Mouse (Mus musculus) hindbrain, embryonic 14.5 days (tissue): ENCODE results near the gene Osbpl6. TPM values are rescaled to one million over a fixed set of nuclear protein-coding genes. Genes with fewer than 3 reads are reported as not detected.

Experiments used
- ATAC-seq: fragments of 200-750 bp; cut with Nextera tagmentation; 2 replicates; pipeline ENCODE4 v1.8.0; 2017; ENCODE audit warnings: moderate number of reproducible peaks, mild to moderate bottlenecking, moderate TSS enrichment, moderate library complexity; ENCODE audit not compliant: low FRiP score
- DNase-seq: peaks from one replicate; pipeline ENCODE4 v3.0.0-alpha.2; 2015; ENCODE audit warnings: low spot score
- H3K27ac ChIP-seq: fragments of 300-500 bp; sonication (generic); 2 replicates; pipeline ENCODE4 v1.5.1; 2014; ENCODE audit warnings: mild to moderate bottlenecking, moderate library complexity
- H3K27me3 ChIP-seq: fragments of 300-500 bp; sonication (generic); 2 replicates; pipeline ENCODE4 v1.6.1; 2014; ENCODE audit warnings: mild to moderate bottlenecking, low read length, mixed read lengths; ENCODE audit not compliant: control insufficient read depth, insufficient read depth
- H3K36me3 ChIP-seq: fragments of 300-500 bp; sonication (generic); replicated peaks from 2 replicates; pipeline ENCODE4 v1.6.1; 2014; ENCODE audit not compliant: control insufficient read depth, insufficient read depth
- H3K4me1 ChIP-seq: fragments of 300-500 bp; sonication (generic); replicated peaks from 2 replicates; pipeline ENCODE4 v1.6.1; 2014; ENCODE audit warnings: antibody characterized with exemption, low read length, mixed read lengths; ENCODE audit not compliant: control insufficient read depth, insufficient read depth
- H3K4me2 ChIP-seq: fragments of 300-500 bp; sonication (generic); replicated peaks from 2 replicates; pipeline ENCODE4 v1.6.1; 2014; ENCODE audit warnings: mild to moderate bottlenecking, moderate library complexity
- H3K4me3 ChIP-seq: fragments of 300-500 bp; sonication (generic); replicated peaks from 2 replicates; pipeline ENCODE4 v1.5.1; 2014; ENCODE audit warnings: mild to moderate bottlenecking, low read length
- H3K9ac ChIP-seq: fragments of 300-500 bp; sonication (generic); 2 replicates; pipeline ENCODE4 v1.6.1; 2014
- H3K9me3 ChIP-seq: fragments of 300-500 bp; sonication (generic); 2 replicates; pipeline ENCODE4 v1.6.1; 2016; ENCODE audit warnings: low read length; ENCODE audit not compliant: control insufficient read depth
- WGBS: fragments of 180-500 bp; shearing (Covaris S2); extraction: QIAGEN DNeasy Blood & Tissue Kit; methylation state at CpG from one replicate; pipeline ENCODE4 v1.1.7; 2014; 5-methylcytosine and 5-hydroxymethylcytosine counted together
- polyA plus RNA-seq: library from polyadenylated mRNA; unstranded; fragments of >200 nt; fragmentation: Nextera tagmentation; extraction: Ambion mirVana; gene quantifications from 2 replicates; pipeline ENCODE4 v1.2.1, GENCODE M21; 2014

Gene Osbpl6
- polyA plus RNA-seq, result 29.6 and 31.2 TPM in 2 replicates

- peak; percentile 84 for DNase-seq
- peak within 1 kb of the TSS; percentile 91 for H3K9ac ChIP-seq
- H3K27ac ChIP-seq, result peak within 1 kb of the TSS; percentile 92
- peak; percentile 95 for ATAC-seq
- under 1% methylated on average over 66 of the region's 89 CpGs for WGBS
- 0 out of 2 replicates have a peak, but pooled peaks cover 3% of the 10 kb centered on the region for H3K27me3 ChIP-seq
- 0 out of 2 replicates have a peak, but pooled peaks cover 12% of the 10 kb centered on the region for H3K4me1 ChIP-seq
- H3K9me3 ChIP-seq, result no peaks in the 10 kb centered on the region
- H3K4me2 ChIP-seq, result peak within 1 kb of the TSS; percentile 71
- H3K4me3 ChIP-seq, result peak within 1 kb of the TSS; percentile 75
- no peaks in the 10 kb centered on the region for H3K36me3 ChIP-seq
These were observed at the start of gene Osbpl6 for GRCm38 (mm10) chr2:76406151-76406936. TSS of gene Osbpl6 (plus strand) at chr2:76406508.

DNA sequence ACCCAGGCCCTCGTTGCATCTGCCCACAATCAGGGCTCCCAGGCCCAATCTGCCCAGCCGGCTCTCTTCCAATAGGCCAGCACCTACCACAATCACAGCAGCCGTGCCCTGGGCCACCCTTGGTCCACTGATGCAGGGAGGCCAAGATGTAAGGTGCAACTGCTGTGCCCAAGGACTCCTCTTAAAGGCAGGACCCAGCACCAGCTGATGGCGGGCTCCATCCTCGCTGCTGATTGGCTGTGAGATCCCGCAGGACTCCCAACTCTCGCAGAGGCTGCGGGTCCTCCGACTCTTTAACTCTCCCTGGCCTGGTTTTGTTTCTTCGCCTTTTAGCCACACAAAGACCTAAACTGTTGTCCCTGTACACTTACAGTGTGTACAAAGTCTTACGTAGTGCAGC, 46.1 kb upstream of the Osbpl6 start, which contains the start of gene Cyct:
Gene Cyct, minus strand, starts transcription at position 225 of the 400 bp plus-strand sequence.
- ATAC-seq, result no peak
- DNase-seq, result no peak

DNA sequence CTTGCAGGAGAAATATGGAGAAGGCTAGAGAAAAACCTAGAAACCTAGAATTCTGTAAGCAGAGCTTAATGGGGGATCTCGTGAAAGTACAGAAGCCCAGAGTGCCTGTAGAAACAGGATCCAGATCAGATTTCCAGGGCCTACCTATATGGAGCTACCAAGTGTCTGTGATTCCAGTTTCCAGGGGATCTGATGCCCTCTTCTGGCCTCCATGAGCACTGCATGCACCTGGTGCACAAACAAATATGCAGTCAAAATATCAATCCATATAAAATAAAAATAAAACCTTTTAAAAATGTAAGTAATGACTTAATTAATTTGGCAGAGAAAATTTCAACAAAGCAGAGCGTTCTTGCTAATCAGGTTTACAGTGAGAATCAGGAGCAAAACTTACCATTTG, 44.2 kb upstream of the Osbpl6 start:
- DNase-seq (no peak), ATAC-seq (no peak)
- no peak overlapping the region for H3K4me2 ChIP-seq
- H3K4me1 ChIP-seq, result no peaks in the 10 kb centered on the region
- 64% methylated on average over 2 of the region's 2 CpGs for WGBS
- H3K27me3 ChIP-seq, result no peaks in the 10 kb centered on the region
- no peaks in the 10 kb centered on the region for H3K9me3 ChIP-seq
- no peak overlapping the region for H3K9ac ChIP-seq
- H3K36me3 ChIP-seq, result no peaks in the 10 kb centered on the region
- H3K4me3 ChIP-seq, result no peak overlapping the region
- no peak overlapping the region for H3K27ac ChIP-seq

More for the DNA sequence above, 46.1 kb upstream of the Osbpl6 start, which contains the start of gene Cyct:
- Histone ChIP-seq H3K4me1 (no peaks in the 10 kb centered on the region), H3K9ac (no peak within 1 kb of the TSS), H3K4me2 (no peak within 1 kb of the TSS), H3K27ac (no peak within 1 kb of the TSS), H3K9me3 (no peaks in the 10 kb centered on the region), H3K27me3 (no peaks in the 10 kb centered on the region), H3K36me3 (no peaks in the 10 kb centered on the region), H3K4me3 (no peak within 1 kb of the TSS)
- 89% methylated on average over 11 of the region's 11 CpGs for WGBS

- no peak overlapping the region for H3K9ac ChIP-seq
- H3K36me3 ChIP-seq, result no peaks in the 10 kb centered on the region
- H3K9me3 ChIP-seq, result no peaks in the 10 kb centered on the region
- ATAC-seq, result no peak
- no peak for DNase-seq
- H3K27ac ChIP-seq, result no peak overlapping the region
- H3K4me3 ChIP-seq, result no peak overlapping the region
- H3K27me3 ChIP-seq, result no peaks in the 10 kb centered on the region
- peaks cover 4% of the 10 kb centered on the region for H3K4me1 ChIP-seq
- no peak overlapping the region for H3K4me2 ChIP-seq
- WGBS, result 84% methylated on average over 4 of the region's 4 CpGs
These were observed 40.5 kb upstream of the Osbpl6 start for GRCm38 (mm10) chr2:76365811-76366210.

DNA sequence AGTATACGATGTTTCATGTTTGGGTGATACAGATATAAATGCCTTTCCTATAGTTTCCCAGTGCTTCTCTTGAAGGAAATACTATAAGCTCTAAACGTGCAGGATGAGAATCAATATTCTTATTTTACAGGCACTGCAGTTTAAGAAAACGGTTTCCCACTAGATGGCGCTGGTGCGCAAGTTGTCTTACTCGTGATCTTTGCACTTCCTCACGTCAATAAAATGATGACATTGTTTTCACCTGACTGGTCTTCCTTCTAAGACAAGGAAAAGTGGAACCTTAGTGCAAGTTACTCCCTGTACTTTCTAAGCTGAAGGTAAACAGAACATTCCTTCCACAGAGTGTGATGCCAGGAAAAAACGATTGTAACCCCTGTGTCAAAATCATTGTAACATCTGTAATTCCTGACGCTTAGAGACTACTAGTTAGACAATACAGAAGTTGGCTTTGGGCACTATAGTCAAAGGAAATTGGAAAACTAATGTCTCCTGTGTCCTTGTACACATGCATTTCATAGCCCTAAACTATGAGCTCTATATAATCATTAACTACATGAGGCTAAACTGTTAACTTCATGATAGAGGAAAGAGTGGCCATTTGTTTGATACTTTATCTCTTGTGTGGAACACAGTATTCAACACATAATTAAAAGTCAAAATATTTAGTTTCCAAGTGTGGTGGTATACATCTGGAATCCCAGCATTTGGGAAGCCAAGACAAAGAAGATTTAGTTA, 39.0 kb upstream of the Osbpl6 start:
- H3K9me3 ChIP-seq, result no peaks in the 10 kb centered on the region
- H3K4me1 ChIP-seq, result peaks cover 10% of the 10 kb centered on the region
- H3K27me3 ChIP-seq, result no peaks in the 10 kb centered on the region
- DNase-seq (peak; percentile 95), ATAC-seq (no peak)
- H3K4me3 ChIP-seq, result no peak overlapping the region
- 19% methylated on average over 9 of the region's 9 CpGs for WGBS
- H3K27ac ChIP-seq, result no peak overlapping the region
- H3K4me2 ChIP-seq, result no peak overlapping the region
- H3K36me3 ChIP-seq, result peaks cover 7% of the 10 kb centered on the region
- H3K9ac ChIP-seq, result no peak overlapping the region

DNA sequence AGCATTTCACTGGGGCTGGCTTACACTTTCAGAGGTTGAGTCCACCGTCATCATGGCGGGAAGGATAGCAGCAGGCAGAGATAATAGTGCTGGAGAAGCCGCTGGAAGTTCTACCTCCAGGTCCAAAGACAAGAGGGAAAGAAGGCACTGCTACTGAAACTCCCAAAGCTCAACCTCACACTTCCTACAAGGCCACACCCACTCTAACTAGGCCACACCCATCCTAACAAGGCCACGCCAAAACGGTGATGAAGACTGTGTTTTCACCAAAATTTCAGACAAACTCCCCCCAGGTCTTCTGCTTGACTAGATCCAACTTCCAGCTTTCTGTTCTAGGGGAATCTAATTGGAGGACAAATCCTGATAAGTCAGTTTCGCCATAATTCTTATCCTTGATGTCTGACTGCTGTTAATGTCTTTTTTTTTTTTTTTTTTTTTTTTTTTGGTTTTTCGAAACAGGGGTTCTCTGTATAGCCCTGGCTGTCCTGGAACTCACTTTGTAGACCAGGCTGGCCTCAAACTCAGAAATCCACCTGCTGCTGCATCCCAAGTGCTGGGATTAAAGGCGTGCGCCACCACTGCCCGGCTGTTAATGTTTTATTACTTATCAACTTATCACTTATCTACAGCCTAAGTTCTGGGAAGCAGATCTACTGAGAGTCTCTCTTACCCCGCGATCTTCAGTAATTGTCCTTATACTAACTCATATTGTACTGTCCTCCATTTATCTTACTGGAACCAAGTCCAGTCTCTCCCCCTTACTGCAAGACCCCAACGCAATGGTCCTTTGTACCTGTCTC, 37.2 kb upstream of the Osbpl6 start:
- no peak overlapping the region for H3K4me2 ChIP-seq
- H3K9me3 ChIP-seq, result no peaks in the 10 kb centered on the region
- ATAC-seq, result no peak
- H3K4me1 ChIP-seq, result peaks cover 10% of the 10 kb centered on the region
- no peak overlapping the region for H3K27ac ChIP-seq
- no peak for DNase-seq
- H3K36me3 ChIP-seq, result peaks cover 23% of the 10 kb centered on the region
- 77% methylated on average over 13 of the region's 13 CpGs for WGBS
- H3K27me3 ChIP-seq, result no peaks in the 10 kb centered on the region
- H3K9ac ChIP-seq, result no peak overlapping the region
- H3K4me3 ChIP-seq, result no peak overlapping the region

GRCm38 (mm10) chr2:76369821-76370655, 36.3 kb upstream of the Osbpl6 start, which contains the start of gene Rbm45:
TSS of gene Rbm45 (plus strand) at chr2:76369984.
- Histone ChIP-seq H3K27ac (peak within 1 kb of the TSS; percentile 47; the same call in 1 of the 2 replicates), H3K36me3 (peaks cover 33% of the 10 kb centered on the region), H3K4me2 (peak within 1 kb of the TSS; percentile 83), H3K9me3 (no peaks in the 10 kb centered on the region), H3K4me1 (peaks cover 10% of the 10 kb centered on the region), H3K27me3 (no peaks in the 10 kb centered on the region), H3K9ac (peak within 1 kb of the TSS; percentile 83), H3K4me3 (peak within 1 kb of the TSS; percentile 80)
- WGBS, result 0% methylated on average over 61 of the region's 61 CpGs
- ATAC-seq, result peak; percentile 89
- peak; percentile 94 for DNase-seq

DNA sequence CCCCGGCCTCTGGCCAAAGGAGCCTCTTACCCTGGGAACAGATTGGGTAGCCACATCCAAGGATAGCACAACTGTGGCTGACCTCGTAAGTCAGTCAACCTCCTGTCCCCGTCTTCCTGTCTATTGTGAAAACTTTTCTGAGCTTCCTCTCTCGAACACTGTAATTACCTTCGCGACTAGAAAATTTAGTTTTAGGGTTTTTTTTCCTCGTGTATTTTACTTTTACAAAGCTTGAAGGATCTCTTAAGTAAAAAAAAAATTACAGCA, 35.7 kb upstream of the Osbpl6 start:
- WGBS, result 3% methylated on average over 7 of the region's 7 CpGs
- Histone ChIP-seq H3K4me3 (peak overlapping the region; percentile 80), H3K9me3 (no peaks in the 10 kb centered on the region), H3K4me2 (peak overlapping the region; percentile 83), H3K27me3 (no peaks in the 10 kb centered on the region), H3K9ac (peak overlapping the region; percentile 83), H3K36me3 (peaks cover 38% of the 10 kb centered on the region), H3K27ac (no peak overlapping the region), H3K4me1 (peaks cover 10% of the 10 kb centered on the region)
- ATAC-seq, result no peak
- DNase-seq, result no peak
